Mouse (Mus musculus) cerebellum, adult 2 months (tissue): ENCODE results near the gene Cttnbp2.

ENCODE experiments used
- CTCF ChIP-seq: fragments of 200-500 bp; IDR thresholded peaks from 2 replicates; pipeline ENCODE4 v1.5.1; 2011; ENCODE audit warnings: low read depth, mild to moderate bottlenecking, control low read depth, low read length, moderate library complexity, borderline replicate concordance; ENCODE audit not compliant: insufficient read depth
- POLR2A ChIP-seq: fragments of 200-500 bp; IDR thresholded peaks from 2 replicates; pipeline ENCODE4 v1.6.1; 2011; ENCODE audit warnings: low read length, control low read depth, borderline replicate concordance; ENCODE audit not compliant: insufficient read depth

- no peak for TF ChIP-seq CTCF
- TF ChIP-seq POLR2A: no peak
These were observed 66.6 kb downstream of the Cttnbp2 start for GRCm38 (mm10) chr6:18448078-18448477.
